Mouse (Mus musculus): ENCODE data around the gene Prdm8.
A peak's percentile ranks its signal among the peaks of the same experiment; 100 is the strongest.

Gene Prdm8

DNA sequence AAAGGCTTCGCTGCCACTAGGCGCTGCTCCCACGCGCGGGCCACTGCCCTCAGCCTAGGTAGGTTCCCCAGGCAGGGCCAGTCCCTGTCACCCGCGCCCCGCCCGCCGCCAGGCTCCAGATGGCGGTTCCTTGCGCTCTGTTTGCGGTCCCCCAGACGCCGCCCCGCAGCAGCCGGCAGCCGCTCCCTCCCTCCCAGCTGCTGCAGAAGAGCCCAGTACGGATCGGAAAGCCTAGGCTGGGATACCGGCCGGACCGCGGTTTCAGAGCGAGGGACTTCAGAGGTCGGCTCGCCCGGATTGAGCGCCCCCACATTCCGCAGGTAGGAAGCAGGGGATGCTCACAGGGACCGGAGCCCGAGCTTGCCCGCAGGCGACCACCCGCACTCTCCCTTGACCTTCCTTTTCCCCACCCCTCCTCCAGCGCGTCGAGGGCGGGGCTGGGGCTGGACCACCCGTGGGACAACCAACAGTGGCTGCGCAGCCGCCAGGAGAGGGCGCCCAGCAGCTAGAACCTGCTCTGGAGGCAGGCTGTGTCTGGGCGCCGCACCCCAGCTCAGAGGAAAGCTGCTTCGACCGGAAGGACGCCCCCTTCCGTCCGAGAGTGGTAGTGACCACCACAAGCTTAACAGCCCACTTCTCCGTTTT lies at the start of gene Prdm8:
Gene Prdm8, plus strand, starts transcription at position 19 of the 645 bp plus-strand sequence.
- DNase-seq = peak; percentile 89

- DNase-seq = no peak
These were observed 39.9 kb upstream of the Prdm8 start for GRCm38 (mm10) chr5:98127074-98127473.

DNA sequence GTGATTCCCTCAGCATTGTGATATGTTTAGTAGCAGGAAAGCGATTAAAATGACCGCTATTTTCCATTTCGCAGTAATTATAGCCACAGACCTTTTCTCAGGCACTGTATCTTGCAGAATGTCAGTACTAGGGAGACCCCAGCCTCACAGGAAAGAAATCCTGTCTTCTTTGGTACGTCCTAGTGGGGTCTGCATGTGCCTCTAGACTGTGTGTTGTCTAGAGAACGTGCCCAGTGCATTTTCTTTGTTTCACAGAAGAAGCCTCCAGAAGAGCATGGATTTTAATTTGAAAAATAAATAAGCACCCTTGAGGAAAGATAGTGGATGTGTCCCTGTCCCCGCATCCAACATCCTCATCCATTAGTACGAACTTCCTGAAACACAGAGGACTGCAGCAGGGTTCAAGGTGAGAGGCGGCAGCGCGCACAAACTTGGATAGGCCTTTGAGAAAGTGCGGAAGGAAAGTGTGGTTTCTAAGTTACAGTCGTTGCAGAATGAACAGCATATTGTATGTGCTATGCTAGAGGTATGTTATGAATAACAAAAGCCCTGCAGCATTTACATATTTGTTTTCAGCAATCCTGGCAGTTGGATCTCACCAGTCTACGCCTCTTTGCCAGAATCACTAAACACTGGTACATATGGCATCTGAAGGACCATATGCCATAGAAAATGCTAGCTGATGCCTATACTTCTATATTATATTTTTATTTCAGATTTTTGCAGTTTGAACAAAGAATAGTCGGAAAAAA lies 28.3 kb upstream of the Prdm8 start:
- no peak for DNase-seq

DNA sequence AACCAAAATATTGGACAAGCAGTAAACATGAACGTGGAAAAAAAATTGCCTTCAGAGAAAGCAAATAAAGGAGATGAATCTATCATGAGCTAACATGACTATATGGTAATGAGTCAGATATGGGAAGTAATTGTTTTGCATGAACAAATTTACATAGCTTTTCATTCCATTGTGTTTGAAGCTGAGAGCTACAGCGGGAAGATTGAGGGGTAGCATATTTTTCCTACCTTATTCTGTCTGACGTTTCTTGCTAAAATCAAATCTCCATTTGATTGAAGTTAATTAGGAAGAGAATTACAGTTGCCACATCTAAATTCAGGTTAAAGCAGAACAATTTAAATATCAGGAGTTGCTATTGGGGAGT lies 27.7 kb upstream of the Prdm8 start:
- no peak for DNase-seq

GRCm38 (mm10) chr5:98146895-98147294 lies 20.1 kb upstream of the Prdm8 start:
- DNase-seq = no peak

DNA sequence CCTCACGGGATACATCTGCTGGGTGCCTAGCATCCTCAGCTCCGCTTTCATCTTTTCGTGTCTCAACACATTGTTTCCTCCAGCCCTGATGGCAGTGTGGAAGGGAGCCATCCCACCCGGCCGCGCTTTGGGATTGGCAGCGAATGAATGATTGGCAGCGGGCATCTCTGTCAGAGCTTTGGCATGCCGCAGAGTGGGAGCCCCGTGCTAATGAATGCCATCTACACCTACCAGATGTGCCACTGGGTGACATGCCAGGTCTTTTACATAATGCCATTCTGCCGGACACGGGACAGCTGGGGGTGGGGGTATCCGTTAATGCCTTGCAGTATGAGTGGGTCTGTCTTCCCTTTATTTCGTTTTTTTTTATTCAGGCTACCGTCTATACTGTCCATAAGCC lies 882 bp upstream of the Prdm8 start:
- no peak for DNase-seq

DNA sequence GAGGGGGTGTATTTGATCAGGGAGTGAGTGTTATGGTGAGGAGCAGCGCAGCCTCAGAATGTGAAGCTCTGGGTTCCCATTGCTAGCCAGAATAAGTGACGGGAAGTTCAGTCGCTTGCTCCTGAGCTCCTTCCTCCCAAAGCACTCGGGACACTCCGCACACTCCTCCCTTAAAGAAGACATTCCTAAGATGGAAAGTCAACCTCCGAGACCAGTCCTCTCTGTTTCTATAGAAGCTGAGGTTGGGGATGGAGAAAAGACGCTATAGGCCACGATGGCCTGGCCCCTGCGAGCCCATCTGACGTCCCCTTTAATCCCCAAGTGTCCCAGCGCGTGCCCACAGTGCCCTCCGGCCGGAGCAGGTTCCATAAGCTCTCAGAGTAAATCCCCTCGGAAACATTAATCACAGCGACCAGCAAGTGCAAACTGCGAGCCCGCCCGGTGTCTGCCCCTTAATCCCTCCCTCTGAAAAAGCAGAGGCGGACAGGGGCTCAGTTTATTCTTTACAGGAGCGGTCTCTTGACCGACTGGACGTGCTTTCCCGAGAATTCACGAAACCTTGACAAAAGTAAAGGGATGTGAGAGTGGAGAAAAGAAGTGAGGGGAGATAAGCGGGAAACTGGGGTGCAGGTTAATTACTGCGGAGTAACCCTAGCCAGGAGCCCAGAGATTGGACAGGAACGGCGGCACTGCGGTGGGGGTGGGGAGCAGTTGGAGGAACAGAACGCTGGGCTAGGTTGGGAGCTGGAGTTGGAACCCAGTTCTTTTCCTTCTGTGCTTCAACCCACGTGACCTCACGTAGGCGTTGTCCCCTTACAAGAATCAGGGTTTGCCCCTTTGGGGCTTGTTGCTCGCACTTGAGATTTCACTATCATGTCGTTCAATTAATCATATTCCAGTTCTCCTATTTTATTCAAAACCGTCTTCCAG lies 1.6 kb downstream of the Prdm8 start:
- no peak for DNase-seq

DNA sequence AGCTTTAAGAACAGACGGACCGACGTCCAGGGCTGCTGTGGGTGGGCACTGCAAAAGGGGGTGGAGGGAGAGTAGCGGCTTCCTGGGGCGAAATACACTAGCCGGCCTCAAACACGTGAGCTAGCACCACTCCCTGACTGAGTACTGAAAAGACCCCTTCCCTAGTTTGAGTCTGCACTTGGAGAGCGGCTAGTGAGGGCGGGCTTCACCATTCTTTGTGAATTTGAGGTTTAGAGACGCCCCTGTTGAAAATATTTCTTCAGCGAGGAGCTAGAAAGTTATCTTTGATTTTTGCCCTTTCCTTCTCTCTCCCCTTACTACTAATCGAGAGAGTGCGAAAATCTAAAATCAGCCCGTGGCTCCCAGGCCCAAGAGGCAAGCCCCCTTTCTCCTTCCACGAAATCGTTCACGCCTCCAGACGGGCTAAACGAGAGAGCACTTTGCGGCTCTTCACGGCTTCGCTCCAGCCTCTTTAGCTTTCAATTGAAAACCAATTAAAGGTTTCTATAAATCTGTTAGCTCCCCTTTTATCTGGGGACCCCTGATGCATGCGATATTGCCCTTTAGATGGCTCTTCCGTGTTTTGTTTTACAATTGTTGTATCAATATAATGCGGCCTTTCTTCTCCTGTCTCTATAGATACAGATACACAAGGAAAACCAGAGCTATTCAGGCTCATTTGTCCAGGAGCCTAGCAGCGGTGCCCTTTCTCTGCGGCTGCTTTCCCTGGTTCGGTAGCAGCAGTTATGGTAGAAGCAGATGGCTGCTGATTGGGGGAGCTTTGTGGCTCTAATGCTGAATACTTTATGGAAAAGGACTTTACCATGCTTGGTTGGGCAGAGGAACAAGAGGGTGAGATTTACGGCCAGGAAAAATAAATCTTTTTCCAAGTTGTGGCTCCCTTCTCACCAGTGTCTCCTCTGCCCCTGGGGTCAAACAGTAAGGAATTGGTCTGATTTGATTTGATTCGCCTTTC lies 2.7 kb downstream of the Prdm8 start:
- DNase-seq = no peak

DNA sequence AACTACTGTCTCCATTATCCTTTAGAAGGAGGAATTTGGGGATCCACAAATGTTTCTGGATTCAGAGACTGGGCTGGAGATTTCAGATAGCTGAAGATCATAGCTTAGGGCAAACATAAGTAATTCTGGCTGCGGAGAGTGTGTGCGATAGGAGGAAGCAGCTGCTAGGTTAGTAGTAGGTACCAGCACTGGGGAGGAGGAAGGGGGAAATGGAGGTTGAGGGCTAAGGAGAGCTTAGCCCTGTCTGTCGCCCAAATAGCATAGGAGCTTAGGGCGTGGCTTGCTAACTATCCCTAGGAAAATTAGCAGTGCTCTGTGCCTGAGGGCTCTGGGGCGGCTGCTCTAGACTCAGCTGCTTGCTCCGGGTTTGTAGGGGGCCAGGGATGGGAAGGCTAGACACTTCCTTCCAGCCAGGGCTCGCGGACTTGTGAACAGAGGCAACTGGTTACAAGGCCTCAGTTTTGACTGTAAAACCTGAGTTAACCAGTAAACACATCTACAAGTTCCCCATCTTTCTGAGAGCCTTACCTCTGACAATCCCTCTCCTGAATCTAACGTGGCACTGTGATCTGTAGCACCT lies 4.7 kb downstream of the Prdm8 start:
- no peak for DNase-seq

GRCm38 (mm10) chr5:98172502-98173181 lies 5.6 kb downstream of the Prdm8 start:
- DNase-seq = no peak

DNA sequence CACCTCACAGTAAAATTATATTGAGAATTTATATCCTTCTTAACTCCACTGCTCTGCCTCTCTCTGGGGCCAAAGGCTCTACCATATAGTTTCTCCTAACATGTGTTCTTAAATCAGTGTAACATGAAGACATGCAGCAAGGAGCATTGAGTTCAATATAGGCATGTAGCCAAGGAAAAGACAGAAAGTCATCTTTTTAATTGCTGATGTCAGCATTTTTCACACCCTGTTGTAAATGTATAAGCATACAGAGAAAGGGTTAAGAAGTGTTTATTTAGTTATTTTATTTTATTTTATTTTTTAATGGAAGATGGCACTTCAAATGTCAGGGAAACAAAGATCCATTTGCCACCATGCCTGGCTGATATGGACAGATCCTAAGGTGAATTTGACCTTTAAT lies 6.7 kb downstream of the Prdm8 start:
- no peak for DNase-seq

DNA sequence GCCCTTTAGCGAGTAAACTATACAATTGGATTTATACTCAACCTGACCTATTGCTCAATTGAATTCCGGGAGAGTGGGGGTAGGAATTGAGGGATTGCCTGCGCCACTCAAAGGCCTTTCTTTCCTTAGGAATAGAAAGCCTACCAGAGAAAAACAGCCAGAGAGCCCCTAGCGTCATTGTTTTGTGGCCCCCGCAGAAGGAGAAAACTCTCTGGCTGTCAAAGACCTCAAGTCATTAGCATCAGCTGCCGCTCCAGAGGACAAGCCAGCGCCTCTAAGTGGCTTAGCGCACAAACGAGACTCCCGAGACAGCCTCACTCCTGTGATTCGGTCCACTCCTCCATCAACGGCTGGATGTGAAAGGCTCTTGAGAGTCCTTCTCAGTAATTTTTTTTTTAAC lies 12.6 kb downstream of the Prdm8 start:
- no peak for DNase-seq

GRCm38 (mm10) chr5:98180461-98180887 lies 13.5 kb downstream of the Prdm8 start:
- peak; percentile 63 for DNase-seq

GRCm38 (mm10) chr5:98180888-98181635 lies 14.1 kb downstream of the Prdm8 start:
- DNase-seq = no peak

DNA sequence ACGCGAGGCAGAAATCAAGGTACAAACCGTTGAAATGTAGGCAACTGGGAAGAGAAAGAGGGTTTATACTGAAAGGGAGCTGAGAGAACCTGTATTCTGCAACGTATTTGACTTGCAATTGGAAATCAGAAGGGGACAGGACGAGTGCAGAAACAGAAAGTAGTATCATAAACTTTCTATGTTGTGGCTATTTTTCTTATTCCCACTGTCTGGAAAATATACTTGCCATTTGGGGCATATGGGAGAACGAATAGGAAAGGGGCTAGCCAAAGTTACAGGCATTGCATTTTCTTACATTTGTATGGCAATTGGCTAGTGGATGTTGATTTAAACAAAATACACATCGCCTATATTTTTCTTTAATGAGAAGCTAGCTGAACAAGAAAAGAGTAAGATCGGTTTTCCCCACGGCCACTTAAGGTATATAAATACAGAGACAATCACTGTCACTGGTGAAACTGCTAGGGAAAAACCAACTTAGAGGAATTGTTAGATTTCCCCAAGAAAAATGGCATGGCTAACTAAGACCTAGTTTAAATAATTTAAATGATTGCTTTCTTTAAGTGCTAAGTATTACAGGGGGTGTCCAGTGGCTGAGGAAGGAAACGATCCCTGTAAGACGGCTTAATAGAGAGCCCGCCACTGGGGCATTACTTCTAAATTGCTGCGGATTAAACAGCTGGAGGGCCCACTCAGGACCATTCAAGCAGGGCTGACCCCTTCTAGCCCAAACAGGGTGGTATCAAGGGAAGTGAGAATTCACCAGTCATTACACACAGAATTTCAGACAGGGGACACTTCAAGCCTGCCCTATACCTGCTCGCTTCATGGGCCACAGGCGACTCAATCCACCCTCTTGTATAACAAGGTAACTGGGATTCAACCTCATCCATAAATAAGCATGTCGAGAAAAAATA lies 14.9 kb downstream of the Prdm8 start:
- no peak for DNase-seq

DNA sequence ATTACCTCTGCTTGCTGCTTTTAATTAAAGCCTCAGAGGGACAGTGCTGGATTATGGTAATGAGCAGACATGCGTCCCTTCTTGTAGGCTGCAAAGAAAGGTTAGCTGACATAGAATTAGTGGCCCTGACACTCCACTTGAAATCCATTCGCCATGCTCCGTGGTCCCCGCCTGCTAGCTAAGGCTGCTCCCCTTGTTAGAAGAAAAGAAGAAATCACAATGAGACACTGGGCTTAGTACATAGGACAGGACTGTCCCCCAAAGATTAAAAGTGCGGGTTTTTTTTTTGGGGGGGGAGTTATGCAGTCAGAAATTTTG lies 15.6 kb downstream of the Prdm8 start:
- DNase-seq = no peak

DNA sequence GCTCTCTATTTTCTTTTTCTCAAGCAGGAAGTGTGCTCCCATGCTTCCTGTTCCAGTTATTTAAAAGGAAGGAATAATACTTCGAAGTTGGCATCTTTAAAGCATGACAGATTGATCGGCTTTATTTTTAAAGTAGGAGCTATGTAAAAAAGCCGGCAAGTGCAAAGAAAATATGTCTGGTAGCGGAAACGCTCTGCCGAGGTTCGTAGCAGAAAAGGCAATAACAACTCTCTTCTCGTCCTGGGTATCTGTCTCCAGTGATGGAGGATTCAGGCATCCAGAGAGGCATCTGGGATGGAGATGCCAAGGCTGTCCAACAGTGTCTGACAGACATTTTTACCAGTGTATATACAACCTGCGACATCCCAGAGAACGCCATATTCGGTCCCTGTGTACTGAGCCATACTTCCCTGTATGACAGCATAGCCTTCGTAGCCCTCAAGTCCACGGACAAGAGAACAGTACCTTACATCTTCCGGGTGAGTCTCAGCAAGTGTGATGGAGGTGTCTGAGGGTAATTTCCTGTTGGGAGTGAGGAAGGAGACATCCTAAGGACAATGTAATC lies 16.1 kb downstream of the Prdm8 start:
- no peak for DNase-seq

DNA sequence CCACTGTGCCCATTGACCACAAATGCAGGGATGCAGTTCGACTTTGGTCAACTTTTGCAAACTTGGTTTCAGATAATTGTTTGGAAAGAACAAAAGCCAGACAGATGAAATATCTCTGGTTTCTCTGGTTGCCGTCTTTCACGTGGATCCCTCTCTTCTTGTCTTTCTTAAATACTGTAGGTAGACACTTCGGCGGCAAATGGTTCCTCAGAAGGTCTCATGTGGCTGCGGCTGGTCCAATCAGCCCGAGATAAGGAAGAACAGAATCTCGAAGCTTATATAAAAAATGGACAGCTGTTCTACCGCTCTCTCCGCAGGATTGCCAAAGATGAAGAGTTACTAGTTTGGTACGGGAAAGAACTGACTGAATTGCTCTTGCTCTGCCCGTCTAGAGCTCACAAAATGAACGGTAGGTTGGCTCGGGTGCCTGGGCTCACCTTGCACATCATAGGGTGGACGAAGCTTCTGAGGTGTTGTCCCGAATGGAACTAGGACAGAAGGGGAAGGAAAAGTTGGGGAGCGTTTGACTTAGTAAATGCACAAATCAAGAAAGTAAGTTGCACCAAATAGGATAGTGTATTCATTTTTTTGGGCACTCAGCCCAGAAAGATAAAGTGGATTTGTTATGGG lies 17.4 kb downstream of the Prdm8 start:
- no peak for DNase-seq

Measured in right cerebral cortex, postnatal 14 days (tissue).